Mouse (Mus musculus) kidney, embryonic 15.5 days (tissue): ENCODE measurements at regions not wholly inside any gene's neighbourhood (a gene's known extent, or its start where the extent isn't known, plus 50 kb on each side); places are given as distances from the start of the nearest gene placed in this dataset.

Source experiments
- ATAC-seq: fragments of 200-750 bp; cut with Nextera tagmentation; replicated peaks from 2 replicates; pipeline ENCODE4 v1.8.0; 2017; ENCODE audit warnings: moderate TSS enrichment; ENCODE audit not compliant: low FRiP score
- H3K27ac ChIP-seq: fragments of 300-500 bp; sonication (generic); 2 replicates; pipeline ENCODE4 v1.5.1; 2015; ENCODE audit warnings: mild to moderate bottlenecking, inconsistent platforms
- H3K27me3 ChIP-seq: fragments of 300-500 bp; sonication (generic); 2 replicates; pipeline ENCODE4 v1.6.1; 2015; ENCODE audit warnings: inconsistent platforms
- H3K36me3 ChIP-seq: fragments of 300-500 bp; sonication (generic); 2 replicates; pipeline ENCODE4 v1.6.1; 2015; ENCODE audit warnings: inconsistent platforms
- H3K4me1 ChIP-seq: fragments of 300-500 bp; sonication (generic); 2 replicates; pipeline ENCODE4 v1.6.1; 2015; ENCODE audit warnings: inconsistent platforms
- H3K4me2 ChIP-seq: fragments of 300-500 bp; sonication (generic); 2 replicates; pipeline ENCODE4 v1.6.1; 2015; ENCODE audit warnings: moderate library complexity, mild to moderate bottlenecking, inconsistent platforms
- H3K4me3 ChIP-seq: fragments of 300-500 bp; sonication (generic); replicated peaks from 2 replicates; pipeline ENCODE4 v1.5.1; 2015; ENCODE audit warnings: mild to moderate bottlenecking, inconsistent platforms
- H3K9ac ChIP-seq: fragments of 300-500 bp; sonication (generic); 2 replicates; pipeline ENCODE4 v1.6.1; 2015; ENCODE audit warnings: mild to moderate bottlenecking, inconsistent platforms
- H3K9me3 ChIP-seq: fragments of 300-500 bp; sonication (generic); replicated peaks from 2 replicates; pipeline ENCODE4 v1.6.1; 2016; ENCODE audit warnings: inconsistent platforms
- WGBS: fragments of 180-500 bp; shearing (Covaris S2); methylation state at CpG from one replicate; pipeline ENCODE4 v1.1.7; 2015; ENCODE audit warnings: mixed read lengths; 5-methylcytosine and 5-hydroxymethylcytosine counted together

- Histone ChIP-seq H3K9me3 (no peaks in the 10 kb centered on the region), H3K4me1 (peaks cover 4% of the 10 kb centered on the region; the same call in 1 of the 2 replicates), H3K9ac (no peak overlapping the region), H3K4me3 (no peak overlapping the region), H3K27me3 (peaks cover 14% of the 10 kb centered on the region), H3K27ac (no peak overlapping the region), H3K4me2 (no peak overlapping the region), H3K36me3 (no peaks in the 10 kb centered on the region)
- no peak for ATAC-seq
- 36% methylated on average over 5 of the region's 5 CpGs for WGBS
Measured at GRCm38 (mm10) chr9:67708246-67708960, 50.8 kb upstream of the C2cd4b start.
